Mouse (Mus musculus): Measurements from ENCODE around the gene Eef1g.
A peak's percentile ranks its signal among the peaks of the same experiment; 100 is the strongest.

Eef1g gene

DNA sequence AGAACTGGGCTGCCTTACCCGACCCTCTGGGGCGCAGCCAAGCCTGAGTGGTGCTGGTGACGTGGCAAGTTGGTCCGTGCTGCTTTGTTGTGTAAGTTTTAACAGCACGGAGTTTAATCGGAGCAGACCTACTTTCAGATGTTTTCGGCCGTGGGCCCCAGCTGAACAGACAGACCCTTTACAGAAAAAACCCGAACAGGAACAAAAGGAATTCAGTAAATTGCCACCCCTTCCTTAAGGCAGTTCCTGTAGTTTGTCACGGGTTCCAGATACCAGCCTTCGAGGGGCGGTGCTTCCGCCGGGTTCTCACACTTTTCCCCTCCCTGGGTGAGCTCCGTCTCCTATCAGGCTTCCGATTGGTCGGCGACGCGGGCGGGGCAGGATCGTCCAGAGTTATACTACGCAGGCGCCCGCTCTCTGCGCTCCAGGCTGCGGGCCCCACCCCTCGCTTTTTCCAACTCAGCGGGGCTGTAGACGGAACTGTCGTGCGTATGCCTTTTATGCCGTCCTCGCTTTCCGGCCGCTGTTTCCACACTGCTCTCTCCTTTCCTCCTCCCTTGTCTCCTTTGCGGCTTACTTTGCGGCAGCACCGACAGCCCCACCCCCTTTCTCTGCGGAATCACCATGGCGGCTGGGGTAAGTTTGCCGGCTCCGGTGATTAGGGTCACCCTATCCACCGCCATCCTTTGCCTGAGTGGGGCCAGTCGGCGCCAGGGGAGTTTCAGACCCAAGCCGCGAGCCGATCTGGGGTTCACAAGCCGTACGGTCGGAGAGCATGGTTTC, at the start of gene Eef1g:
TSS of gene Eef1g (plus strand) at position 452 of the 783 bp plus-strand sequence.
- peak; percentile 95 for DNase-seq

GRCm38 (mm10) chr19:8919000-8919399, 47.8 kb upstream of the Eef1g start:
- no peak for DNase-seq

- DNase-seq: no peak
These were observed 47.2 kb upstream of the Eef1g start for GRCm38 (mm10) chr19:8919684-8920072.

- peak; percentile 86 for DNase-seq
These were observed 46.6 kb upstream of the Eef1g start, which contains the start of gene B3gat3 for GRCm38 (mm10) chr19:8920073-8920736. TSS of gene B3gat3 (plus strand) at chr19:8920374.

DNA sequence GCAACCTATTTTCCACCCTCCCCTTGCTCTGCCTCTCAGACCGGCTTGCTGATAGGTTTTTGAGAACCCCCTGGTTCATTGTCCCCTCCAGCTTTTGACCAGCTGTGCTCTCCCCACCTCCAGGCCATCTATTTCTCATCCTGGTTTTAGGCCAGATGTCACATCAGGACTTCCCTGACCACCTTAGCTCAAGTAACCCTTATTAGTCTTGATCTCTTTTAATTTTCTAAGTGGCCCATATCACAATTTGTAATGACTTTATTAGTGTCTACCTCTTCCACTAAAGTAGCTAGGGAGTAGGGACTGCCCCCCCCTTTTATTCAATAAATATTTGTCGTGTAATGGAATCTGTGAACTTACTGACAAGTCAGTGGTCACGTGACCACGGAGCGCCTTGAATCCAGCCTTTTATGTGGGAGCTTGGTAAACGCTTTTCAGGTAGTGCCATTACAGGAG, 46.0 kb upstream of the Eef1g start:
- DNase-seq: no peak

DNA sequence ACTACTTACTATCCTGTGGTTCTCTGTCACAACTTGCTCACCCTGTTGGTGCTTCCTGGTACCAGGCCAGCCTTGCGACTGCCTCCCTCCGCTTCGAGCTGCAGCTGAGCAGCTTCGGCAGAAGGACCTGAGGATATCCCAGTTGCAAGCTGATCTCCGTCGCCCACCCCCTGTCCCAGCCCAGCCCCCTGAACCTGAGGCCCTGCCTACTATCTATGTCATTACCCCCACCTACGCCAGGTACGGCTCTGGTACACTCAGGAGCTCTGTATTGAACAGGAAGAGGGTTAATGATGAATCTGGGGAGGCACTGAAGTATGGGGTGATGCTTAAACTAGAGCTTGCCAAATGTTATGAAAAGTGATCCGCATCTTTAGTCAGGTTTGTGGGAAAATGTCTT, 45.1 kb upstream of the Eef1g start:
- no peak for DNase-seq

DNA sequence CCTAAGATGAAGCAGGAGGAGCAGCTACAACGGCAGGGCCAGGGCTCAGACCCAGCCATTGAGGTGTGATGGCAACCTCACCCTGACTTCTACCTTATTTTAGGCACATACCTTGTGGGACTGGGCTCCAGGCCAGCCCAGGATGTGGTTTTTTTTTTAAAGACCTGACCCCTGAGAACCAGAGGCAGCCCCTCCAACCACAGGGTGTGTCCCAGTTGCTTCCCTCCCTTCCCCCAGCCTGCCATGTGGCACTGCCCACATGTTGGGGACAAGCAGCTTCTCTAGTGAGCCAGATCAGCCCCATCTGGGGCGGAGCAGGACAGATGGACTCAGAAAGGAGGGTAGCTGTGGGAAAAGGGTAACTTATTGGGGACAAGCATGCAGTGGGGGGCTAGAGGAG, 40.1 kb upstream of the Eef1g start:
- DNase-seq: no peak

DNA sequence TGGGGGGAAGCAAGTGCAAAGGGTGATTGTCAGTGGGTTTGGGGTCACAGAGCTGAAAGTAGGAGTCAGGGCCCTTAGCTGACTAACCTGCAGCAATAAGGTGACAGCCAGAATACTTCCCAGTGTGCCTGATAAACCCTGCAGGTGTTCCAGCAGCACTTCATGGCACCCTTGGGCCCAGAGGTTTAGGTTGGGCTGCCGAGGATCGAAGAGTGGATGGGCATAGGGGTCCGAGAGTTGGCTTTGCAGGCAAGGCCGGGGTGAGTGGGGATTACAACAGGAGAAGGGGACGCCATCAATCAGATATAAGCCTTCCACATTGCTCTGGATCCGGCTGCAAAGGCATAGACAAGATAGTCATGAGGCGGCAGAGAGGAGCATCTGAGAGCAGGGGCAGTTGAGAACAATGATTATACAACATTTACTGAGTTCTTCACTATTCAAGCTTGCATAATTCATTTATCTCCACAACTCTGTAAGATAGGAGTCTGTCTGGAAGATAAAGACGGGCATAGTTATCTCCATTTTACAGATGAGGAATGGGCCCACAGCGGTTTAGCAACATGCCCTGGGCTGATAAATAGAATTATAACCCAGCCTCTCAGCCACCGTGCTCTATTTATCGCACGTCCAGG, 38.8 kb upstream of the Eef1g start:
- DNase-seq: no peak

DNA sequence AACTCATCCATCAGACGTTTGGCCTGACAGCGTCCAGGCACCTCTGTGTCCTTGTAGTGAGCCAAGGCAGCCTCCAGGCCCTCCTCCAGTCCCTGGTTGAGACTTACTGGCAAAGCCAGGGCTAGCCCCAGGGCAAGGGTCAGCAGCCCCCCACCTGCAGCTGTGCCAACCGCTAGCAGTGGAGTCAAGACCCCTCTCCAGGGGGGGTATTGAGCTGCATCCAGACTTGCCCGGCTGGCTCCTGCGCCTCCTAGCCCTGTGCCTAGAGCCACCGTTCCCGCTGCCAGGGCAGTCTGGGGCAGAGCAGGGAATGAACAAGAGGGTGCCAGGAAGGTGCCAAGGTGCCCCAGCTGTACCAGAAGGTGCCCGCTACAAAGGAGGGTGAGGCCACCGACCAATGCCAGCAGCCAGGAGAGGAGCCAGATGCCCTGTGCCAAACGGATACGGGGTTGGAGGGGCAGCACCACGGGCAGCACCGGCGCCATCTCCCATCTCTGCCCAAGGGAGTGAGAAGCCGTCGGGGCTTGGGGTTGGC, 38.1 kb upstream of the Eef1g start:
- no peak for DNase-seq

DNA sequence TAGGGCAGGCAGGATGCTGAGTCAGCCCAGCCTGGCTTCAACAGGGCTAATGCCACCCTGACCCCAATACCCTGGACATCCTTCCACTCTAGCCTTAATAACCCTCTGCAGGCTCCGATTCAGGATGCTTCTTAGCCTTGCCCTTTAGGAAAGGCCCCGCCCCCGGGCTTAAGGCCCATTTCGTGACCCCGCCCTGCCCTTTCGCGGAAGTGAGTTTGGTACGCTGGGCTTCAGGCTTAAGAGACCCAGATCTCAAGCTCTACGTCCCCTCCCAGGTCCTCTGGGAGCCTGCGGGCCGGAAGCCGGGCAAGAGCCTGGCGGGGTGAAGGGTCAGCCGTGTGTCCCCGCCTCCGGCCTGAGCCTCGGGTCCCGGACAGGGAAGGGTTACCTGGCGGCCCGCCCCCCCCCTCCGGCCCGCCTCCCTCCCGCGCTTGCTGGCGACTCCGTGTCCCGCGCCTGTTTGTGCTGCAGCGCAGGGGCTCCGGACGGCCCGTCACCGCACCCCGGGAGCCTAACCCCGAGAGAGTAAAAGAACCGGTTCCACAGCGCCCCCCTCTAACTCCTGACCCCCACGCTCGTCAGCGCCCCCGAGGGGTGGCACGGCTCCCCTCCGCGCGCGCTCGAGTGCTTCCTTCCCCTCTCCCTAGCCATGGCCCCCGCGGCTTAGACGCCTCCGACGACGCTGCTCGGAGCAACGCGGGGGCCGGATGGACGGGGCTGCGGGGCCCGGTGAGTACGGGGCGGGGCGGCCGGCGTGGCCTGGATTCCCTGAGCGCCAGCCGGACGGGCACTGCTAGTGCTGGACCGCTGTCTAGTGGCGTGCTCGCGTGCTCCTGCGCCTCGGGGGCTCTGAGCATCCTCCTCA, 37.4 kb upstream of the Eef1g start, which contains the start of the genes Rom1 and Eml3:
TSS of gene Rom1 (minus strand) at position 133 of the 865 bp plus-strand sequence.
TSS of gene Eml3 (plus strand) at position 329 of the 865 bp plus-strand sequence.
- peak; percentile 54 for DNase-seq

DNA sequence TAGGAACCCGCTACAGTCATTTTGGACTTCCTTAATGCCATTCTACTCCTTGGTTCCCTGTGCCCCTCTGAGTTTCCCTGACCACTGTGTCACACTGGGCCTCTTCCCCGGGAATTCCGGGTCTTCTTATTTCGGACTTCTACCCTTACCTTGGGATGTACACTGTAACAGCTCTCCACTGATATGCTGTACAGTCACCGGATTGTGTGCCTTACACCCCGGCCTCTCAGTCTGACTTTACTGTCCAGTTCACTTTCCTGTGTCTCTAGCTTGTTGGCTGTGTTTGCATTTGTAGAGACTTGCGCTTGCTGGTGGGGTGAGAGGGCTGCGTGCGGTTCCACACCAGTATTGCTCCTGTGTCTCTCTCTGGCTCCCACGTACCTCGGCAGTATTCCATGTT, 36.7 kb upstream of the Eef1g start:
- no peak for DNase-seq

- no peak for DNase-seq
These were observed 36.1 kb upstream of the Eef1g start for GRCm38 (mm10) chr19:8930771-8931170.

DNA sequence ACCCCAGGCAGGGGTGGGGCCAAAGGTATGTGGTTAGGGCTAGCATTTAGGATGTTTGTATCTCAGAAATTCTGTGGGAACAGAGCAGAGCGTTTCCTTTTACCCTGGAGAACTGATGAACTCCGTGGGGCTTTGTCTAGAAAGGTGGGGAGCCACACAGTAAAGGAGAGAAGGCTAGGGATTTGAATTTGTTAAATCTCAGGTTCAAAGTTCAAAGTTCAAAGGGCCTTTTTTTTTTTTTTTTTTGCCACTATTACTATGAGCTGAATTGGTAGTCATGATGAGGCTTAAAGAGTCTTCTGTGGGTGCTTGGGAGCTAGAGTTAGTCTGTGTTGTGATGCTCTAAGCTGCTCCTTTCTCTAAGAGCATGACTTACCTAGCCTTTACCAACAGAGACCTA, 30.1 kb upstream of the Eef1g start:
- DNase-seq: no peak

- DNase-seq: no peak
These were observed 26.2 kb upstream of the Eef1g start for GRCm38 (mm10) chr19:8940526-8941133.

- DNase-seq: no peak
These were observed 25.7 kb upstream of the Eef1g start for GRCm38 (mm10) chr19:8941136-8941514.

GRCm38 (mm10) chr19:8941515-8942217, 25.2 kb upstream of the Eef1g start, which contains the start of gene Mta2:
TSS of gene Mta2 (plus strand) at chr19:8941875.
- peak; percentile 94 for DNase-seq

DNA sequence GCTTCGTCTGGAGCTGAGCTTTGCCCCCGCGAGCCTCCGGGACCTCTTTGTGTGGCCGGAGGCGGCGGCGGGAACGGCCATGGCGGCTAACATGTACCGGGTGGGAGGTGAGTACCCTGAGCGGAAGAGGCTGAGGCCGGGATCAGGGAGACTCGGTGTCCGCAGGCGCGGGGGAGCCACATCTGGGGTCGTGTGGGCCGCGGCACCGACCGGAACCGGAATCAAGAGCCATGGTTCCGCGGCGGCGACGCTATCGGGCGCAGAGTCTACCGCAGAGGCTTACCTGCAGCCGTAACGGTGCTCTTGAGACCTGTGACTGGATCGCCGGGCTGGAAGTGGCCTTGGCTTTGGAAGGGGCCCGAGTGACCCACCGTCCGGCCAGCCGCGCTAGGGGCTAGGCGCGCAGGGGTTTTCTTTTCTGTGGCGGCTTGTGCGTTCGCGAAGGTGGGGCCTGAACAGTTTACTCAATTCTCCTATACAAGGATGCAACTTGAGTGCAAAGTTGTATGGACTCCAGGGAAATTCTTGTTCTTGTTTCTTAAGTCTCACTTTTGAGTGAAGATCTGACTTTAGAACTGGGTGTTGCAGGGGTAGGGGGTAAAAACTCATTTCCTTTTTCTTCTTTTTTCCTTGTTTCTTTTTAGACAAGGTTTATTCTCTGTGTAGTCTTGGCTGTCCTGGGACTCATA, 24.4 kb upstream of the Eef1g start:
- DNase-seq: peak; percentile 58

GRCm38 (mm10) chr19:8943047-8943446, 23.8 kb upstream of the Eef1g start:
- DNase-seq: no peak

GRCm38 (mm10) chr19:8944062-8944461, 22.8 kb upstream of the Eef1g start:
- DNase-seq: no peak

- peak; percentile 55 for DNase-seq
These were observed 22.1 kb upstream of the Eef1g start for GRCm38 (mm10) chr19:8944750-8945149.

DNA sequence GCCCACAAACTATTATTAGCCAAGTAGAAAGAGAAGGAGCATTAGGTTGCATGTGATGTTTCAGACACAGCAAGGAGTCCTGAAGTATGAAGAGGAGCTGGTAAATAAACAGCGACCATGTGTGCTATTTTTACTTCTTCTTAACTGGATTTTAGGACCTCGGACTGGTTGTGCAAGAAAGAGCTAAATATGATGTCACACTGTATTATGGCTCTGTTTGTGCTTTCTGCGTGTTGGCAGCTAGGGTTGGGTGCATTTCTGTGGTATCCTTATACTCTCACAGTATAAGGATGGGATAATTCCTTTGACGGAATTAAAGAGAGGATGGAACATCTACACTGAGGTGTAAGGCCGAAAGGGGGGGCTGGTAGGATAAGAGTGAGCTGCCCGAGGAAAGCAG, 21.6 kb upstream of the Eef1g start:
- DNase-seq: no peak

Data from right cerebral cortex, postnatal 4 days (tissue).